ENCODE assay signal across 8 mouse cellular contexts in genomic region chr15:99113396-99113975, GRCm38 (mm10). TPM values are rescaled to one million over a fixed set of nuclear protein-coding genes. Genes with fewer than 3 reads are reported as not detected.
DNase-seq lines count a peak whose midpoint lies in the region; ATAC-seq and TF ChIP-seq lines count a peak whose summit lies in the region.

No protein-coding gene starts in this region.

- H3K27me3 ChIP-seq in kidney, embryonic 14.5 days (ENCODE audit: control insufficient read depth, insufficient read depth, low read length) = no peaks in the 10 kb centered on the region
- no peaks in the 10 kb centered on the region for H3K27me3 ChIP-seq in MEL (ENCODE audit: control insufficient read depth in 1 of 2, insufficient read depth in 2 of 2, low read length in 2 of 2)
- no peaks in the 10 kb centered on the region for H3K27me3 ChIP-seq in embryonic facial prominence, embryonic 10.5 days (replicated peaks; ENCODE audit: low read depth, poor library complexity, severe bottlenecking)
- 0 out of 2 replicates have a peak, but pooled peaks cover 2% of the 10 kb centered on the region for H3K27me3 ChIP-seq in liver, embryonic 12.5 days (replicated peaks)

- TF ChIP-seq RAD21 in MEL (IDR thresholded peaks at IDR 0.05; ENCODE audit: low read depth, low read length) = peak; percentile 41

- H3K9ac ChIP-seq in kidney, embryonic 14.5 days (ENCODE audit: low read depth, low read length) = no peak overlapping the region
- H3K9ac ChIP-seq in MEL (ENCODE audit: control insufficient read depth, low read depth, low read length, poor library complexity, severe bottlenecking) = peak overlapping the region; percentile 52
- H3K9ac ChIP-seq in liver, embryonic 12.5 days = no peak overlapping the region

- TF ChIP-seq CTCF in MEL (IDR thresholded peaks at IDR 0.05 in 2 of 3, conservative IDR thresholded peaks at IDR 0.05 in 1 of 3; ENCODE audit: control insufficient read depth in 1 of 3, insufficient read depth in 1 of 3, low read depth in 2 of 3, low read length in 3 of 3, poor library complexity in 1 of 3, severe bottlenecking in 1 of 3) = peak; percentile 43 to 68 (median 67)

- H3K4me3 ChIP-seq in kidney, embryonic 14.5 days (ENCODE audit: low read length) = peak overlapping the region; percentile 11; the same call in 1 of the 2 replicates
- H3K4me3 ChIP-seq in MEL (ENCODE audit: control insufficient read depth in 1 of 2, insufficient read depth in 1 of 2, low read depth in 2 of 2, low read length in 2 of 2) = peak overlapping the region; percentile 45 to 78
- H3K4me3 ChIP-seq in embryonic facial prominence, embryonic 10.5 days = peak overlapping the region; percentile 27; the same call in 1 of the 2 replicates
- H3K4me3 ChIP-seq in liver, embryonic 12.5 days = peak overlapping the region; percentile 38

- H3K4me2 ChIP-seq in kidney, embryonic 14.5 days (replicated peaks; ENCODE audit: low read depth, low read length) = peak overlapping the region; percentile 23; the same call in 1 of the 2 replicates
- peak overlapping the region; percentile 66 for H3K4me2 ChIP-seq in liver, embryonic 12.5 days

- H3K36me3 ChIP-seq in kidney, embryonic 14.5 days (ENCODE audit: control insufficient read depth, insufficient read depth, low read length) = no peaks in the 10 kb centered on the region
- H3K36me3 ChIP-seq in MEL (ENCODE audit: control insufficient read depth in 1 of 2, insufficient read depth in 2 of 2, low read length in 2 of 2) = peaks cover 0 to 9% of the 10 kb centered on the region in 2 experiments; a peak in 2 of 4 replicates
- no peaks in the 10 kb centered on the region for H3K36me3 ChIP-seq in embryonic facial prominence, embryonic 10.5 days (replicated peaks)
- H3K36me3 ChIP-seq in liver, embryonic 12.5 days = no peaks in the 10 kb centered on the region

- peak in 1 of 2 experiments; percentile 53; a peak in 1 of 4 replicates for TF ChIP-seq POLR2A in MEL (IDR thresholded peaks at IDR 0.05; ENCODE audit: control insufficient read depth in 1 of 2, insufficient read depth in 1 of 2, low read depth in 1 of 2, low read length in 2 of 2, poor library complexity in 1 of 2)

- no peak overlapping the region for H3K27ac ChIP-seq in kidney, embryonic 14.5 days (ENCODE audit: low read depth, low read length)
- H3K27ac ChIP-seq in MEL (ENCODE audit: control insufficient read depth, low read depth, low read length) = no peak overlapping the region
- no peak overlapping the region for H3K27ac ChIP-seq in embryonic facial prominence, embryonic 10.5 days (replicated peaks)
- no peak overlapping the region for H3K27ac ChIP-seq in liver, embryonic 12.5 days

- H3K4me1 ChIP-seq in kidney, embryonic 14.5 days (ENCODE audit: control insufficient read depth, insufficient read depth, low read length) = no peaks in the 10 kb centered on the region
- H3K4me1 ChIP-seq in MEL (ENCODE audit: control insufficient read depth in 1 of 2, insufficient read depth in 2 of 2, low read length in 2 of 2) = peaks cover 0 to 7% of the 10 kb centered on the region in 2 experiments; a peak in 1 of 4 replicates
- peaks cover 20% of the 10 kb centered on the region for H3K4me1 ChIP-seq in embryonic facial prominence, embryonic 10.5 days
- H3K4me1 ChIP-seq in liver, embryonic 12.5 days = peaks cover 31% of the 10 kb centered on the region

- TF ChIP-seq EP300 in MEL (IDR thresholded peaks at IDR 0.05; ENCODE audit: low read depth in 1 of 2, low read length in 2 of 2) = no peak

- ATAC-seq in kidney, embryonic 14.5 days (ENCODE audit: low FRiP score, low TSS enrichment) = peak; percentile 43; the same call in 1 of the 2 replicates
- peak; percentile 57; the same call in 1 of the 2 replicates for ATAC-seq in liver, embryonic 12.5 days

- no peaks in the 10 kb centered on the region for H3K79me2 ChIP-seq in MEL (ENCODE audit: control insufficient read depth, insufficient read depth, low read length, poor library complexity)

- WGBS in kidney, embryonic 14.5 days = 5% methylated on average over 9 of the region's 9 CpGs
- WGBS in embryonic facial prominence, embryonic 10.5 days = 8% methylated on average over 9 of the region's 9 CpGs
- 2% methylated on average over 9 of the region's 9 CpGs for WGBS in liver, embryonic 12.5 days (ENCODE audit: insufficient replicate concordance)

- DNase-seq in kidney, adult 11 months = no peak
- peak; percentile 89 for DNase-seq in MEL (ENCODE audit: low read depth, low spot score)
- DNase-seq in embryonic facial prominence, embryonic 10.5 days (ENCODE audit: low spot score) = peak; percentile 51
- DNase-seq in cerebellum, adult 11 months = no peak
- no peak for DNase-seq in spleen, adult 18-20 months
- DNase-seq in cerebellum, adult 9-10 months = no peak

- no peaks in the 10 kb centered on the region for H3K9me3 ChIP-seq in kidney, embryonic 14.5 days (ENCODE audit: control insufficient read depth, low read length)
- no peaks in the 10 kb centered on the region for H3K9me3 ChIP-seq in MEL (replicated peaks; ENCODE audit: insufficient read depth, low read length)
- H3K9me3 ChIP-seq in embryonic facial prominence, embryonic 10.5 days = no peaks in the 10 kb centered on the region
- H3K9me3 ChIP-seq in liver, embryonic 12.5 days (replicated peaks) = no peaks in the 10 kb centered on the region

TF ChIP-seq in MEL, 35 proteins besides CTCF, POLR2A, EP300 and RAD21 (continues in another document):
- TF ChIP-seq NELFE (IDR thresholded peaks at IDR 0.05; ENCODE audit: low read depth, low read length) (no peak; the same call in 1 of the 2 replicates), MYC (IDR thresholded peaks at IDR 0.05; ENCODE audit: low read depth, low read length) (peak; percentile 99), SIN3A (IDR thresholded peaks at IDR 0.05; ENCODE audit: low read length) (peak; percentile 56; the same call in 1 of the 2 replicates), UBTF (IDR thresholded peaks at IDR 0.05; ENCODE audit: borderline replicate concordance, insufficient read depth, low read depth, low read length) (no peak), ETS1 (IDR thresholded peaks at IDR 0.05; ENCODE audit: low read depth, low read length) (no peak), USF2 (IDR thresholded peaks at IDR 0.05; ENCODE audit: borderline replicate concordance in 1 of 2, insufficient read depth in 1 of 2, low read depth in 1 of 2, low read length in 2 of 2) (no peak), ZKSCAN1 (IDR thresholded peaks at IDR 0.05; ENCODE audit: low read depth, low read length) (no peak), HCFC1 (IDR thresholded peaks at IDR 0.05; ENCODE audit: low read depth, low read length) (0 out of 2 replicates have a peak, but pooled peaks have one; percentile 47), E2F4 (IDR thresholded peaks at IDR 0.05; ENCODE audit: borderline replicate concordance, low read depth, low read length) (0 out of 2 replicates have a peak, but pooled peaks have one; percentile 20), TCF12 (IDR thresholded peaks at IDR 0.05; ENCODE audit: low read depth, low read length) (no peak), ZC3H11A (IDR thresholded peaks at IDR 0.05; ENCODE audit: low read depth, low read length) (0 out of 2 replicates have a peak, but pooled peaks have one; percentile 16), MEF2A (IDR thresholded peaks at IDR 0.05; ENCODE audit: extremely low read depth, insufficient replicate concordance, low read depth, low read length, poor library complexity, severe bottlenecking) (no peak)

RNA-seq across cellular contexts. Expression of gene Spats2, which starts 12.2 kb away (rescaled TPM):
- polyA plus RNA-seq in kidney, embryonic 14.5 days (2014; fragmentation: Nextera tagmentation; extraction: Ambion mirVana) = 51.5 and 55.2 TPM in 2 replicates
- 8.2 and 12.0 TPM in 2 replicates for total RNA-seq in MEL (2012; rRNA removed)
- 10 to 100 TPM in 1 of 2 experiments, not detected in 1; 24.5 TPM for polyA plus RNA-seq in MEL (2012; ENCODE audit: insufficient read depth in 1 of 2, insufficient read length in 2 of 2, low read depth in 1 of 2, low replicate concordance in 2 of 2, missing spikeins in 1 of 2)
- polyA plus RNA-seq in embryonic facial prominence, embryonic 10.5 days (2016; fragmentation: Nextera tagmentation; extraction: Ambion mirVana) = 60.1 and 62.1 TPM in 2 replicates
- 23.6 and 23.8 TPM in 2 replicates for polyA plus RNA-seq in liver, embryonic 12.5 days (2016; fragmentation: Nextera tagmentation; extraction: Ambion mirVana)

RNA-seq across cellular contexts. Expression of gene Dnajc22, which starts 20.5 kb away (rescaled TPM):
- polyA plus RNA-seq in kidney, embryonic 14.5 days (2014; fragmentation: Nextera tagmentation; extraction: Ambion mirVana) = 5.4 and 7.1 TPM in 2 replicates
- 3.2 TPM in 2 replicates for total RNA-seq in MEL (2012; rRNA removed)
- 1 to 10 TPM in 1 of 2 experiments, not detected in 1; 5.3 TPM for polyA plus RNA-seq in MEL (2012; ENCODE audit: insufficient read depth in 1 of 2, insufficient read length in 2 of 2, low read depth in 1 of 2, low replicate concordance in 2 of 2, missing spikeins in 1 of 2)
- polyA plus RNA-seq in embryonic facial prominence, embryonic 10.5 days (2016; fragmentation: Nextera tagmentation; extraction: Ambion mirVana) = 1.1 and 1.6 TPM in 2 replicates
- 14.4 and 16.9 TPM in 2 replicates for polyA plus RNA-seq in liver, embryonic 12.5 days (2016; fragmentation: Nextera tagmentation; extraction: Ambion mirVana)

RNA-seq across cellular contexts. Expression of gene C1ql4, which starts 25.9 kb away (rescaled TPM):
- 0.43 and 1.3 TPM in 2 replicates for polyA plus RNA-seq in kidney, embryonic 14.5 days (2014; fragmentation: Nextera tagmentation; extraction: Ambion mirVana)
- total RNA-seq in MEL (2012; rRNA removed) = 0.15 TPM in 1 of 2 replicates, not detected in the other
- under 1 TPM in 1 of 2 experiments, not detected in 1; 0.08 TPM for polyA plus RNA-seq in MEL (2012; ENCODE audit: insufficient read depth in 1 of 2, insufficient read length in 2 of 2, low read depth in 1 of 2, low replicate concordance in 2 of 2, missing spikeins in 1 of 2)
- 0.36 and 0.52 TPM in 2 replicates for polyA plus RNA-seq in embryonic facial prominence, embryonic 10.5 days (2016; fragmentation: Nextera tagmentation; extraction: Ambion mirVana)
- 0.13 TPM in 1 of 2 replicates, not detected in the other for polyA plus RNA-seq in liver, embryonic 12.5 days (2016; fragmentation: Nextera tagmentation; extraction: Ambion mirVana)

RNA-seq across cellular contexts. Expression of gene Troap, which starts 39.1 kb away (rescaled TPM):
- polyA plus RNA-seq in kidney, embryonic 14.5 days (2014; fragmentation: Nextera tagmentation; extraction: Ambion mirVana) = 27.3 and 31.7 TPM in 2 replicates
- total RNA-seq in MEL (2012; rRNA removed) = 24.3 and 25.8 TPM in 2 replicates
- 10 to 100 TPM in 1 of 2 experiments, not detected in 1; 70.2 TPM for polyA plus RNA-seq in MEL (2012; ENCODE audit: insufficient read depth in 1 of 2, insufficient read length in 2 of 2, low read depth in 1 of 2, low replicate concordance in 2 of 2, missing spikeins in 1 of 2)
- polyA plus RNA-seq in embryonic facial prominence, embryonic 10.5 days (2016; fragmentation: Nextera tagmentation; extraction: Ambion mirVana) = 49.8 and 53.1 TPM in 2 replicates
- polyA plus RNA-seq in liver, embryonic 12.5 days (2016; fragmentation: Nextera tagmentation; extraction: Ambion mirVana) = 22.1 and 23.6 TPM in 2 replicates

RNA-seq across cellular contexts. Expression of gene Prph, which starts 58.5 kb away (rescaled TPM):
- 0.13 and 0.31 TPM in 2 replicates for polyA plus RNA-seq in kidney, embryonic 14.5 days (2014; fragmentation: Nextera tagmentation; extraction: Ambion mirVana)
- total RNA-seq in MEL (2012; rRNA removed) = not detected in 2 replicates
- not detected for polyA plus RNA-seq in MEL (2012; ENCODE audit: insufficient read depth in 1 of 2, insufficient read length in 2 of 2, low read depth in 1 of 2, low replicate concordance in 2 of 2, missing spikeins in 1 of 2)
- 3.7 and 6.3 TPM in 2 replicates for polyA plus RNA-seq in embryonic facial prominence, embryonic 10.5 days (2016; fragmentation: Nextera tagmentation; extraction: Ambion mirVana)
- polyA plus RNA-seq in liver, embryonic 12.5 days (2016; fragmentation: Nextera tagmentation; extraction: Ambion mirVana) = 0.35 and 0.89 TPM in 2 replicates

Comparison
In these comparisons a context has a peak if more than half of its experiments do, and no peak if none do; other contexts are left out.
1. H3K4me3 ChIP-seq: peak in every context shown above with its lines; median percentile 62 in MEL; 38 in liver, embryonic 12.5 days; 27 in embryonic facial prominence, embryonic 10.5 days; 11 in kidney, embryonic 14.5 days.
2. DNase-seq: peak in MEL (single experiment) and embryonic facial prominence, embryonic 10.5 days (single experiment); none in kidney, adult 11 months (single experiment), cerebellum, adult 11 months (single experiment), spleen, adult 18-20 months (0 of 2) and cerebellum, adult 9-10 months (single experiment).